Mouse (Mus musculus) adrenal gland, adult 2 months (tissue): ENCODE data around the gene Gemin2. TPM values are rescaled to one million over a fixed set of nuclear protein-coding genes. Genes with fewer than 3 reads are reported as not detected.
"Not testable (repeated sequence)": the region's sequence is repeated elsewhere in the genome, so short reads cannot be mapped to it uniquely, and the experiment has no call there.

Source experiments
- DNase-seq: peaks from one replicate; pipeline ENCODE4 v3.0.0; 2021
- long read RNA-seq: library from polyadenylated mRNA; stranded (forward); transcript quantifications from one replicate; pipeline ENCODE4 v2.0.0, GENCODE M21; 2021
- polyA plus RNA-seq: library from polyadenylated mRNA; depleted of rRNA; stranded (reverse); fragments of >200 nt; gene quantifications from 2 replicates; pipeline ENCODE4 v1.2.3, GENCODE M21; 2012; rRNA removed
- total RNA-seq, 2 experiments: library from RNA; stranded (reverse); gene quantifications; 2 replicates each; pipeline ENCODE4 v1.2.3; 2021

The Gemin2 gene
- total RNA-seq = 10 to 100 TPM in 1 of 2 experiments, 1 to 10 TPM in 1; 5.9 to 10.2 TPM
- polyA plus RNA-seq = 1.1 and 1.5 TPM in 2 replicates
- long read RNA-seq, transcript Gemin2-201 (10 exons, 1,588 nt) = major isoform, 6 of 10 reads
- long read RNA-seq, partial matches to known transcripts = 1 of 10 reads
- long read RNA-seq, other reads (novel, unspliced or antisense) = 3 of 10 reads

- peak; percentile 94 for DNase-seq
Measured at GRCm38 (mm10) chr12:59013234-59013633, at the start of gene Gemin2. TSS of gene Gemin2 (plus strand) at chr12:59013393.

- no peak for DNase-seq
Measured at GRCm38 (mm10) chr12:58964583-58964982, 48.6 kb upstream of the Gemin2 start.

DNA sequence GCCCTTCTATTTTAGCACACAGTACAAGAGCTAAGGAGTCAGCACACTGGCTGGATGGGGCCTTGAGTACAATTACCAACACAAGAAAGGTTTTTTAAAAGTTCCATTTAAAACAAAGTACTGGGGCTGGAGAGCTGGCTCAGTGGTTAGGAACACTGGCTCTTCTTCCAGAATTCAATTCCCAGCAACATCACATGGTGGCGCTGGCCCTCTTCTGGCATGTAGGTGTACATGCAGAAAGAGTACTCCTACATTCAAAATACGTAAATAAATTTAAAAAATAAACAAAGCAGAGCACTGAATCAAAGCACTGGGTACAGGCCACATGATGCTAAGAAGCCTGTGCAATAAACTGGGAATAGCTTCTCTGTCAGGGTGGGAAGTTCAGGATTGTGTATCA is 36.2 kb upstream of the Gemin2 start:
- peak; percentile 6 for DNase-seq

GRCm38 (mm10) chr12:58981178-58981661 is 32.0 kb upstream of the Gemin2 start:
- not testable (repeated sequence) for DNase-seq

DNA sequence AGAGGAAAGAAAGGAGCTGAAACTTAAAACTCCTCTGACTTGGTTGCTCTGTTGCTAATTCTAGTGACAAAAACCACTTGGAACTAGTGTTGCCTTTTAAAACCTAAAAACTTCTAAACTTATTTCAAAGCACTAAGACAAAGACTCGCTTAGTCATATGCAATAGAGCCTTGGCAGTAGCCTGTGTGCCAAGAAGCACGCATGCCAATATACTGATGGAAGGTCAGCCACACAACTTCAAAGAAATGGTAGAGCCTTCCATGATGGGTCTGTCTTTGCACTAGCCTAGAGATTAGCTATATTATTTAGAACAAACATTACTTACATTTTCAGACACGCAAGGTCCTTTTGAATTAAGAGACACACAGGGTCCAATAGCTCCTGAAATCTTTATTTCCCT is 27.4 kb upstream of the Gemin2 start:
- DNase-seq = peak; percentile 46

DNA sequence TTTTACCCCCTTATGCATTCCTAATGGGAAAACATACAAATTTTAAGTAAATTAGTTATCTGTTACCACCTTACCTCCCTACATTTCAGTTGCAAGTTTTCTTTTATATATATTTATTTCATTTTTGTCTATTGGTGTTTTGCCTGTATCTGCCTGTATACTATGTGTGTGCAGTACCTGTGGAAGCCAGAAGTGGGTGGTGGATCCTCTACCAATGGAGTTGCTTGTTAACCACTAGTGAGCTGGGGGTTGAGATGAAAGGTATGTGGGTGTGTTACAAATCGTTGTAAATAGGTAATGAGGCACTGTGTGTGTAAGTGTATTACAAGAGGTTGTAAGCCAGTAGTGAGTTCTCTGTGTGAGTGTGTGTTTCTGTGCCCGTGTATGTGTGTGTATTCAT is 2.7 kb upstream of the Gemin2 start:
- no peak for DNase-seq

DNA sequence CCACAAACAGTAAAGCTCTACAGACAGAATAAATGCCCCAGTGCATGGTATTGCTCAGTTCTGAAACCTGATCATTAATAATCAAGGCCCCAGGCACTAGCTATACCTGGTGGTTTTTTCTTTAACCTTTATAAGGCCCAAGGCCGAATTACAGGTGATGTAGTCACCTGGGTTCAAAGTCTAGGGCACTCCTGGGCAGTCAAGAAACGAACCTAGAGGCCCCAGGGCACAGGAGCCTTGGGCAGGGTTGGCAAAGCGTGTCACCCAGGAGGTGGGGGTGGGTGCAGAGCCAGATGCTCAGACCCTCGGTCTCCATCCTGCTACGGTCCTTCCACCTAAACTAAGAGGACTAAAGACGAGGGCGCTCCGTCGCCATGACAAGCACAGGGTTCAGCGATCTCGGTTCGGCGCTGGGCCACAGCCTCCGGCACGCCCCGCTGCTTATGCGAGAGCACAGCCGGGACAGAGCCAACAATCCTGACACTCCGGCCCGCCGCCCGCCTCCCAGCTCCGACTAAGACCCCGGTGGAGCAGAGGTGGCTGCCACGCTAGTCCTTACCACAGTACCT is 1.8 kb upstream of the Gemin2 start:
- DNase-seq = no peak

- peak; percentile 100 for DNase-seq
Measured at GRCm38 (mm10) chr12:59011844-59012709, 1.1 kb upstream of the Gemin2 start, which contains the start of gene Sec23a. TSS of gene Sec23a (minus strand) at chr12:59012017.

DNA sequence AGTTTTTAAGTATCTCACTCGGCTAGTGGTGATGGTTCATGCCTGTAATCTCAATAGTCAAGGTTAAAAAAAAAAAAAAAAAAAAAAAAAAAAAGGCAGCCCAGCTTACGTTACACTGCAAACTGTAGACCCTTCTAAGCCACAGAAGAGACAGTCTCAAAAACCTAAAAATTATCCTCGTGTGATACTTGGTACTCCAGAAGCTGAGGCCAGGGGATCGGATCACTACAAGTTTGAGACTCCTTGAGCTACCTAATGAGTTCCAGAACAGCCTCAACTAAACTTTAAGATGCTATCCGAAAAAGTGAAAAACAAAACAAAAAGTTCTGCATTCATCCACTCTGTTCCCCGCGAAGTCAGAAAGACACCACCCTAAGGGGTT is 492 bp upstream of the Gemin2 start:
- no peak for DNase-seq

DNA sequence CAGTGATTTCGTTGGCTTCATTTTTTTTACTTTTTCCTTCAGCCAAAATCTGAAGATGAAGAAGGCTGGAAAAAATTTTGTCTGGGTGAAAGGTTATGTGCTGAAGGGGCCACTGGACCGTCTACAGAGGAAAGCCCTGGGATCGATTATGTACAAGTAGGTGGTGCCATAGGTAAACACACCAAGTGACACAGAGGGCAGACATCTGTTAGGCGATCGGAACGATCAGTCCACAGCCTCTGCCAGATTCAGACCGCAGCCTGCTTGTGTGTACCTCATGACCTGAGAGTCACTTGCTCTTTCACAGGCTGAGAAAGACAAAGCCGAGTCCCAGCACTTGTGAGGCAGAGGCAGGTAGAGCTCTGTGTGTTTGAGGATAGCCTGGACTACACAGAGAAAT is 4.8 kb downstream of the Gemin2 start:
- DNase-seq = no peak

DNA sequence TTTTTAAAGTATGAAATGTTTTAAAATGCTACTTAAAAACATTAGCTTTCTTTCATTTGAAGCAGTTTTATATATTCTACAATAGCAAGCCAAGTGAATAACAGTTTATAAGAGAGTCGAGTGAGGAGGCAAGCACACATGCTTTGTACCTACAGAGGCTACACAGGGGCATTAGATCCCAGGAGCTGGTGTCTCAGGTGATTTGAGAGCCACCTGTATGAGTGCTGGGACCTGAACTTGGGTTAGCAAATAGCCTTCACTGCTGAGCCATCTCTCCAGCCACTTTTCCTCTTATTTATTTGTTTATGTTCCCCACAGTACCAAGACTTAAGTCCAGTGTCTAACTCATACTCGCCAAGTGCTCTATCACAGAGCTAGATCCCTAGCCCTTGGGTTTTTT is 6.7 kb downstream of the Gemin2 start:
- DNase-seq = no peak

- DNase-seq = no peak
Measured at GRCm38 (mm10) chr12:59021306-59021705, 8.1 kb downstream of the Gemin2 start.

- no peak for DNase-seq
Measured at GRCm38 (mm10) chr12:59032101-59032500, 18.9 kb downstream of the Gemin2 start.

DNA sequence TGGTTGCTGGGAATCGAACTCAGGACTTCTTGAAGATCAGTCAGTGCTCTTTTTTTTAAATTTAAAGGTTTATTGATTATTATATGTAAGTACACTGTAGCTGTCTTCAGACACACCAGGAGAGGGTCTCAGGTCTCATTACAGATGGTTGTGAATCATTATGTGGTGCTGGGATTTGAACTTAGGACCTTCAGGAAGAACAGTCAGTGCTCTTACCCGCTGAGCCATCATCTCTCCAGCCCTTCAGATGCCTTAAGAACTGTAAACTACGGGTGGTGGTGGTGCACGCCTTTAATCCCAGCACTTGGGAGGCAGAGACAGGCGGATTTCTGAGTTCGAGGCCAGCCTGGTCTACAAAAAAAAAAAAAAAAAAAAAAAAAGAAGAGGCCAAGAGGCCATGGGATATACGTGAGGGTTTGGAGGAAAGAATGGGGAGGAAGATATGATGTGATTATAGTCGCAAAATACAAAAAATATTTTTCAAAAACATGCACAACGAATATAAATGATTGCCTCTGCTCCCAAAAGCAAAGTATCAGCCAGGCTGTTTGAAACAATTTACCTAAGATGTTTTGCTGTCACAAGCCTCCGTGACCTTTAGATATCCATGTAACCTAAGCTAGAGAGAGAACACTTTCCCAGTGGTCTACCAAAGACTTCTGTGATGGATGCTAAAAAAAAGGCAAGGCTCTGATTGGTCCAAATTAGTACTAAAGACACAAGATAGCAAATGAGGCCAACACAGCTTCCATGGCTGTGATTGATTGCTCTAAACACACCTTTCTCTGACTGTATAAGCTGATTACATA is 26.2 kb downstream of the Gemin2 start:
- no peak for DNase-seq

- peak; percentile 64 for DNase-seq
Measured at GRCm38 (mm10) chr12:59039971-59040844, 27.0 kb downstream of the Gemin2 start.

- no peak for DNase-seq
Measured at GRCm38 (mm10) chr12:59040851-59041250, 27.7 kb downstream of the Gemin2 start.

DNA sequence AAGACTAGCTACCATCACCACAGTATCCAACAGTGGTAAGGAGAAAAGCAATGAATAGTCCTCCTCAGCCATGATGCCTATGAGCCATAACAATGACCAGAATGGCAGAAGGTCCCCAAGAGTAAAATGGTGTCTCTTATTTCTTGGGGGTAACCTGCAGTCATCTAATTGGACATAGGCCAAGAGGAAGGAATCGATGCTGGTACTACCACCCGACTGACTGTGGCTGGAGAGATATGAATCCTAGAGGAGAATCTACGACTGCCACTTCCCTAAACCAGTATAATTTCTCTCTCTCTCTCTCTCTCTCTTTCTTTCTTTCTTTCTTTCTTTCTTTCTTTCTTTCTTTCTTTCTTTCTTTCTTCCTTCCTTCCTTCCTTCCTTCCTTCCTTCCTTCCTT is 39.3 kb downstream of the Gemin2 start:
- no peak for DNase-seq

DNA sequence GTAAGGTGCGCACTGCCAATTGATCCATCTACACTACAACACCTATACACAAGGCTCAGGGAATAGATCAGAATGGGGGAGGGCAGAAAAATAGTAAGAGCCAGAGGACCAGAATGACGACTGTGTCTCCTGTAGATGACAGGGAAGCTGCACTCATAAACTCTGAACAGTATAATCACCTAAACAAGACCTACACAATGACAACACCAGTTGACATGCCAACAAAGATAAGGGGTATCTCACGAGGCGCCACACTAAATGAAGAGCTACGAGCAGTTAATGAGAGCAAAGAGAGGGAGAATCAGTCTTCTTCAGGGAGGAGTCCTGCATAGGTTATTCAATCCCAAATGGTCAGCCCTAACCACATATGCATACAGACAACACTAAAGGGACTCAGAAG is 40.0 kb downstream of the Gemin2 start:
- no peak for DNase-seq

DNA sequence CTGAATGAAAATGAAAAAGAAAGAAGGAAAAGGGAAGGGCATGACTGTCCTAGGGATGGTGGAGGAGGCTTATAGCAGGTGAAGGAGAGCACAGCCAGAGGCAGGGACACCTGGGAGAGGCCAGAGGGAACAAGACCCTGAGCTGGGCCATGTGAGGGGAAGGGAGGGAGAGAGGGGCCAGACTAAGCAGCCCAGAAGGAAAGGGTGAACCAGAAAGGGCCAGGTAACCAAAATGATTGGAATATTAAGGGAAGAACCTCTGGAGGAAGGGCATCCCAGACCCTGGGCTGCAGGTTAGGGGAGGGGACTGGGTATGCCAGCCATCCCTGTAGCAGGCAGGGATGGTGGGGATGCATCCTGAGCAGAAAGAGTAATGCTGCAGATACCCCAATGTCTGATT is 40.8 kb downstream of the Gemin2 start:
- no peak for DNase-seq

- DNase-seq = peak; percentile 15
Measured at GRCm38 (mm10) chr12:59055196-59055850, 42.1 kb downstream of the Gemin2 start.

DNA sequence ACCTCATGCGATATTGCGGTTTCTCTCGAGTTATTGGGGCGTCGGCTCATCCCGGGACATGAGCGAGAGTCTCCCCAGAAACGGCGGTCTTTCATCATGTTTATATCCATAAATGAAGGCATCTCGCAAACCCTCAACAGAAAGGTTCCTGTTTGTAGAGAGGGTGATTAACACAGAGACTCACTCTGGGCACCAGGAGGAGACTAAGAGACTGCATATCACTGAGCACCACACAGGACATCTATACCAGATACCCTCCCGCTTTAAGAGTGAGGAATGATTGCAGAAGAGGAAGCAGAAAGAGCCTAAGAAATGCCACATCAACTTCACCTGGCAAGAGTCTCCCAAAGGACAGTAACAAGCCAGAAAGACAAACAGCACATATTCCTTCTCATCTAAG is 43.0 kb downstream of the Gemin2 start:
- DNase-seq = no peak
